In the genomic region with DNA sequence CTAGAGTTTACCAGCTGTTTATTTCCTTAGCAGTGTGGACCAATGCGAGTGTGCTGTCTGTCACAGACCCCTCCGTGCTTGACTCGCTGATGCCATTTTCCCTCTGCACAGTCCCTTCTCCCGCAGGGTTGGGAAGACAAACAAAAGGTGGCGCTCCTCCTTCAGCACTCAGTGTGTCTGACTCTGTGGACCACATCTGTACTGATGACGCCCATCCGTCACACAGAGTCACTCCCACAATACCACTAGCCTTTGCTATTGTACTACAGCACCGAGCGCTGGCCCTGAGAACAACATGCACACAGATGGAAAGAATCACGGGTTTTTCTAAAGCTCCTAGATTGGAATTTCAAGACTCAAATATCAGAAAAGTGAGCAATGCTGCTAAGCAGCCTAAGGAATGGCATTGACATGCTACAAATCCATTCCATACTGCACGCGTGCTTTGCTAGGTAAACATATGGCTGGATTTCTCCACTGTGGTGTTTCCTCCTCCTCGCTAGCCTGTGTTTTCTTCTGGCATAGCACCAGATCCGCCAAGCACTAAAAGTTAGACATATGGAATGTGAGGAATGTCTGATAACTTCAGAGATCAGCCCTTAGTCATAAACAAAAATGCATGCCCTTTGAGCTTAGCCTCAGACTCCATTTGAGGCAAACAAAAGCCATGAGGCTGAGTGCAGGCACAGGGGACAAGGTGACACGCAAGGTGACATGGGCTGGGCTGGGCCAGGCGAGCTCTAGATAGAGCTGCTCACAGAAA, we compare ENCODE assay signal across 9 mouse cellular contexts. TPM values are rescaled to one million over a fixed set of nuclear protein-coding genes. Genes with fewer than 3 reads are reported as not detected.
DNase-seq lines count a peak whose midpoint lies in the region; ATAC-seq and TF ChIP-seq lines count a peak whose summit lies in the region.
"Had no signal": no experiment of that assay in that cellular context is flagged by ENCODE, and none has a peak within 500 bp of the region (broad histone marks: within the 10 kb centered on the region; RNA-seq: fewer than 3 reads in every experiment).

No protein-coding gene starts in this region.

- peak overlapping the region; percentile 13; the same call in 1 of the 2 replicates for H3K9ac ChIP-seq in heart, adult 2 months (ENCODE audit: low read depth, low read length)
- H3K9ac ChIP-seq in embryonic facial prominence, embryonic 12.5 days = no peak overlapping the region
- no peak overlapping the region for H3K9ac ChIP-seq in hindbrain, embryonic 15.5 days
- no peak overlapping the region for H3K9ac ChIP-seq in liver, embryonic 16.5 days (ENCODE audit: low read depth, low read length)

- peak overlapping the region; percentile 34 for H3K4me2 ChIP-seq in embryonic facial prominence, embryonic 12.5 days (replicated peaks)
- peak overlapping the region; percentile 25 for H3K4me2 ChIP-seq in hindbrain, embryonic 15.5 days
- no peak overlapping the region for H3K4me2 ChIP-seq in liver, embryonic 16.5 days (ENCODE audit: low read depth, low read length)

- no peaks in the 10 kb centered on the region for H3K9me3 ChIP-seq in embryonic facial prominence, embryonic 12.5 days
- H3K9me3 ChIP-seq in hindbrain, embryonic 15.5 days = no peaks in the 10 kb centered on the region
- no peaks in the 10 kb centered on the region for H3K9me3 ChIP-seq in liver, embryonic 16.5 days (replicated peaks; ENCODE audit: control insufficient read depth, low read length)

- 31% methylated on average over 16 of the region's 16 CpGs for WGBS in heart, adult 2 months
- WGBS in embryonic facial prominence, embryonic 12.5 days = 26% methylated on average over 16 of the region's 16 CpGs
- 25% methylated on average over 16 of the region's 16 CpGs for WGBS in hindbrain, embryonic 15.5 days
- WGBS in liver, embryonic 16.5 days (ENCODE audit: insufficient replicate concordance) = 66% methylated on average over 16 of the region's 16 CpGs

- no peak for TF ChIP-seq POLR2A in heart, adult 2 months (IDR thresholded peaks at IDR 0.05; ENCODE audit: insufficient read depth, low read depth, low read length)

- H3K27ac ChIP-seq in heart, adult 2 months = peak overlapping the region; percentile 42; the same call in 1 of the 2 replicates
- H3K27ac ChIP-seq in embryonic facial prominence, embryonic 12.5 days = peak overlapping the region; percentile 84
- 0 out of 2 replicates have a peak overlapping the region, but pooled peaks have one; percentile 3 for H3K27ac ChIP-seq in hindbrain, embryonic 15.5 days (replicated peaks)
- H3K27ac ChIP-seq in liver, embryonic 16.5 days (ENCODE audit: low read length) = no peak overlapping the region

- no peak overlapping the region for H3K4me3 ChIP-seq in heart, adult 2 months
- H3K4me3 ChIP-seq in embryonic facial prominence, embryonic 12.5 days = no peak overlapping the region
- H3K4me3 ChIP-seq in hindbrain, embryonic 15.5 days = no peak overlapping the region
- no peak overlapping the region for H3K4me3 ChIP-seq in liver, embryonic 16.5 days (ENCODE audit: low read depth, low read length)

- peaks cover 8% of the 10 kb centered on the region for H3K36me3 ChIP-seq in heart, adult 2 months (ENCODE audit: control insufficient read depth, insufficient read depth, low read length)
- no peaks in the 10 kb centered on the region for H3K36me3 ChIP-seq in embryonic facial prominence, embryonic 12.5 days
- no peaks in the 10 kb centered on the region for H3K36me3 ChIP-seq in hindbrain, embryonic 15.5 days
- H3K36me3 ChIP-seq in liver, embryonic 16.5 days (ENCODE audit: control insufficient read depth, insufficient read depth) = no peaks in the 10 kb centered on the region

- peak in 1 of 2 experiments; percentile 32 for DNase-seq in heart, adult 2 months
- no peak for DNase-seq in heart, postnatal 25 days (ENCODE audit: low spot score)
- DNase-seq in right cerebral cortex, postnatal 10 days (ENCODE audit: low spot score in 2 of 2) = peak; percentile 49 to 58
- no peak for DNase-seq in adrenal gland, postnatal 14 days

- TF ChIP-seq CTCF in heart, adult 2 months (IDR thresholded peaks at IDR 0.05) = peak; percentile 57

- peak; percentile 46; the same call in 1 of the 2 replicates for TF ChIP-seq EP300 in heart, adult 2 months (IDR thresholded peaks at IDR 0.05; ENCODE audit: insufficient read depth, low read depth, low read length)

- peak; percentile 84 for ATAC-seq in embryonic facial prominence, embryonic 12.5 days (ENCODE audit: insufficient number of reproducible peaks, insufficient read depth, low FRiP score, low TSS enrichment)
- peak; percentile 78 for ATAC-seq in hindbrain, embryonic 15.5 days (ENCODE audit: low FRiP score, low read depth)
- peak; percentile 50; the same call in 1 of the 2 replicates for ATAC-seq in liver, embryonic 16.5 days (ENCODE audit: low read depth)
- no peak for ATAC-seq in megakaryocyte, adult 5-6 weeks (ENCODE audit: poor library complexity, severe bottlenecking)

- H3K79me2 ChIP-seq in heart, adult 2 months (replicated peaks; ENCODE audit: control insufficient read depth, insufficient read depth, low read length) = peaks cover 13% of the 10 kb centered on the region

- H3K27me3 ChIP-seq in heart, adult 2 months (ENCODE audit: control insufficient read depth, insufficient read depth, low read length) = no peaks in the 10 kb centered on the region
- no peaks in the 10 kb centered on the region for H3K27me3 ChIP-seq in embryonic facial prominence, embryonic 12.5 days
- no peaks in the 10 kb centered on the region for H3K27me3 ChIP-seq in hindbrain, embryonic 15.5 days
- no peaks in the 10 kb centered on the region for H3K27me3 ChIP-seq in liver, embryonic 16.5 days (ENCODE audit: control insufficient read depth, insufficient read depth, low read depth, low read length)
- H3K27me3 ChIP-seq: CH12.LX had no signal

- peaks cover 18% of the 10 kb centered on the region for H3K4me1 ChIP-seq in heart, adult 2 months (ENCODE audit: control insufficient read depth, insufficient read depth, low read length)
- peaks cover 51% of the 10 kb centered on the region for H3K4me1 ChIP-seq in embryonic facial prominence, embryonic 12.5 days
- H3K4me1 ChIP-seq in hindbrain, embryonic 15.5 days (replicated peaks) = peaks cover 27% of the 10 kb centered on the region
- 0 out of 2 replicates have a peak, but pooled peaks cover 2% of the 10 kb centered on the region for H3K4me1 ChIP-seq in liver, embryonic 16.5 days (ENCODE audit: control insufficient read depth, low read depth, low read length)

- intact Hi-C loops in heart, adult 2 months (cut with DNase I) = loop anchor here (5.0 kb wide), 1 partner anchor 60 kb away; no protein-coding TSS in a partner anchor
- intact Hi-C loops in heart, postnatal 25 days (cut with DNase I) = loop anchor here (5.0 kb wide), 1 partner anchor 85 kb away; no protein-coding TSS in a partner anchor

RNA-seq across cellular contexts. Expression of a gene that starts 58.5 kb away (rescaled TPM):
- 10 to 100 TPM; 25.2 to 26.9 TPM for total RNA-seq in heart, adult 2 months (2021)
- polyA plus RNA-seq in heart, adult 2 months (2012; rRNA removed) = 8.3 and 11.0 TPM in 2 replicates
- 10 to 100 TPM; 25.0 to 28.2 TPM for total RNA-seq in heart, postnatal 25 days (2021)
- 17.8 and 18.6 TPM in 2 replicates for polyA plus RNA-seq in embryonic facial prominence, embryonic 12.5 days (2016; fragmentation: Nextera tagmentation; extraction: Ambion mirVana)
- polyA plus RNA-seq in hindbrain, embryonic 15.5 days (2015; fragmentation: Nextera tagmentation; extraction: Ambion mirVana) = 6.0 and 7.2 TPM in 2 replicates
- polyA plus RNA-seq in liver, embryonic 16.5 days (2015; fragmentation: Nextera tagmentation; extraction: Ambion mirVana) = 1.2 TPM in 2 replicates
- 24.6 and 26.5 TPM in 2 replicates for total RNA-seq in adrenal gland, postnatal 14 days (2021)
- total RNA-seq in megakaryocyte, adult 5-6 weeks (2015) = 2.0 and 2.1 TPM in 2 replicates
- total RNA-seq in megakaryocyte, adult 5-6 weeks (2017) = 2.3 and 2.6 TPM in 2 replicates

Comparison
In these comparisons a context has a peak if more than half of its experiments do, and no peak if none do; other contexts are left out.
1. DNase-seq: peak in right cerebral cortex, postnatal 10 days (2 of 2); none in heart, postnatal 25 days (single experiment) and adrenal gland, postnatal 14 days (single experiment).